Mouse (Mus musculus) ES-E14 (cell line): ENCODE data around the gene Irf5.

Source experiments
- CHD2 ChIP-seq: IDR thresholded peaks from 2 replicates; pipeline ENCODE4 v1.6.1; 2014; ENCODE audit warnings: mild to moderate bottlenecking, low read depth, low read length, inconsistent platforms
- HCFC1 ChIP-seq: IDR thresholded peaks from 2 replicates; pipeline ENCODE4 v1.6.1; 2012; ENCODE audit warnings: low read length, inconsistent platforms, borderline replicate concordance; ENCODE audit not compliant: insufficient read depth
- MAFK ChIP-seq: IDR thresholded peaks from 2 replicates; pipeline ENCODE4 v1.6.1; 2014; ENCODE audit warnings: mild to moderate bottlenecking, low read depth, low read length, inconsistent platforms; ENCODE audit not compliant: insufficient read depth
- ZC3H11A ChIP-seq: IDR thresholded peaks from 2 replicates; pipeline ENCODE4 v1.6.1; 2012; ENCODE audit warnings: low read depth, mild to moderate bottlenecking, inconsistent platforms, low read length, borderline replicate concordance
- ZNF384 ChIP-seq: IDR thresholded peaks from 2 replicates; pipeline ENCODE4 v1.6.1; 2012; ENCODE audit warnings: low read depth, low read length, inconsistent platforms

DNA sequence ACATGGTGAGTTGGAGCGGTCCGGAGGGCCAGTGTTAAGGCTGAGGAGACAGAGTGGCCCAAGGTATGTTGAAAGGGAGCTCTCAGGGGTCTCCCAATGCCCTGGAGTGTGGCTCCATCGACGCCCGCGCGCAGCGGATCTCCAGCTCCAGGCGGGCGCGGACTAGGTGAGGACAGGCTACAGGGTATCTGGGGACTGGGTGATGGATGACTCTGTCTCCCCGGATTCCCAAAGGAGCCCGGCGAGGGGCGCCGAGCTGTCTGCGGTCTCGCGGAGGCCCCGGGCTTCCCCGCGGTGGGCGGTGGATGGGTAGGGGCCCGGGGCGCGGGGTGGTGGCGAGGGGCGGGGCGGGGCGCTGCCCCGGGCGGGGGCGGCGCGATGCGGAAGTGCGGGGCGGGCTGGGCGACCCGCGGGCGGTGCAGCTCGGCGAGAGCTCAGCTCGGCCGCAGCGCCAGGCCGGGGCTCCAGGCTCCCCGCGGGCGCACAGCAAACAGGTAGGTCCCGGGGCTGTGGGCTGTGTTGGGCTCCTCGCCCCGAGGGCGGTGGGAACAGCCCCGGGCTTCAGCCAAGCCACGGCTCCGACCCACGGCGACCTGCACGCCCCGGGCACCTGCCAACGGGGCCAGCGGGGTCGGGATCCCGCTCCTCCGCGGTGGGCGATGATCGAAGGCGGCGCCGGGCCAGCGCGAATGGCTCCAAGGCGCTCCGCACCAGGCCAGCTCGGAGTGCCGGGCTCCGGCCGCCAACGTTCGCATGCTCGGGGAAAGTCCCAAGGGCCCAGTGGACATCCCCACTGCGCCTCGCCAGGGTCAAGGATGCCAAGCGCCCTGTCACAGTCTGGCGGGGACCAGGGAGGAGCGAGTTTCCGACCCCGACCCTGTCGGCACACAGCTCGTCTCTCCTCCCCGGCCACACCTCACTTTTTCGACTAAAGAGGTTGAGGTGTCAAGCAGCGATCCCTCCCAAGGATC lies at the start of gene Irf5:
- no peak for TF ChIP-seq ZNF384
- no peak for TF ChIP-seq ZC3H11A
- no peak for TF ChIP-seq CHD2
- no peak for TF ChIP-seq HCFC1
- no peak for TF ChIP-seq MAFK
